Mouse (Mus musculus) lung, postnatal 0 days (tissue): ENCODE measurements around the gene Gsta2.

Experiments used
- CTCF ChIP-seq: IDR thresholded peaks from 2 replicates; pipeline ENCODE4 v1.5.1; 2016; ENCODE audit warnings: antibody characterized with exemption, mild to moderate bottlenecking
- EP300 ChIP-seq: IDR thresholded peaks from 2 replicates; pipeline ENCODE4 v1.6.1; 2016; ENCODE audit warnings: antibody characterized with exemption, mild to moderate bottlenecking, control low read depth

GRCm38 (mm10) chr9:78363374-78363773 is 7.8 kb upstream of the Gsta2 start:
- TF ChIP-seq EP300 (peak; percentile 66), CTCF (no peak)
